Mouse (Mus musculus) liver, adult (tissue): ENCODE measurements around the gene Synj1.

Experiments used
- GATA4 ChIP-seq: IDR thresholded peaks from 2 replicates; pipeline ENCODE4 v1.6.1; 2014; ENCODE audit warnings: mild to moderate bottlenecking, low read length; ENCODE audit not compliant: insufficient replicate concordance

The Synj1 gene

DNA sequence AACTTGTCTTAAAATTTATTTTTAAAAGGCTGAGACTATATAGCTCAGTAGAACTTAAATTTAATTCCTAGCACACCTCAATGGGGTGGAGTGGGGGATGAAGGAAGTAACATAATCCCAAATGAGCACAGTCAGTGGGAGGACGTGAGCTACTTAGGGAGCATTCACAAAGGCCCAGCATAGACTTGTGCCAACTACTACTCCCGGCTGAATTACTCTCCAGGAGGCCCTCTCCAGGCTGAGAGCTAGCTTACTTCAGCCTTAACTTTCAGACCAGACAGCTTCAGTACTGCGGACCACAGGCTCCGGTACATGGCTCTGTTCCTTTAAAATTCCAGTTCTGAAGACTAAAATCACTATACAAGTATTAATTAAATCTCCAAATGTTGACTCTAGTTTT lies 15.2 kb upstream of the Synj1 start:
- TF ChIP-seq GATA4 = no peak

DNA sequence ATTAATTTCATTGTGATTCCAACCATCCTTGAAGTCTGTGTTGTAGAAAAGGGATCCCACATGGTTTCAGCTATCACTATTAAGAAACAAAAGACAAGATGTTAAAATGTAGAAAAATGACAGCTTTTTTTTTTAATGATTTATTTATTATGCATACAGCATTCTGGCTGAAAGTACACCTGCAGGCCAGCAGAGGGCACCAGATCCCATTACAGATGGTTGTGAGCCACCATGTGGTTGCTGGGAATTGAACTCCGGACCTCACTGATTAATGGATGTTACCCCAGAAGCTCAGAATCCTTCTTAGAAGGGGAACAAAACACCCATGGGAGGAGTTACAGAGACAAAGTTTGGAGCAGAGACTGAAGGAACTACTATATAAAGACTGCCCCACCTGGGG lies 12.3 kb upstream of the Synj1 start:
- no peak for TF ChIP-seq GATA4

DNA sequence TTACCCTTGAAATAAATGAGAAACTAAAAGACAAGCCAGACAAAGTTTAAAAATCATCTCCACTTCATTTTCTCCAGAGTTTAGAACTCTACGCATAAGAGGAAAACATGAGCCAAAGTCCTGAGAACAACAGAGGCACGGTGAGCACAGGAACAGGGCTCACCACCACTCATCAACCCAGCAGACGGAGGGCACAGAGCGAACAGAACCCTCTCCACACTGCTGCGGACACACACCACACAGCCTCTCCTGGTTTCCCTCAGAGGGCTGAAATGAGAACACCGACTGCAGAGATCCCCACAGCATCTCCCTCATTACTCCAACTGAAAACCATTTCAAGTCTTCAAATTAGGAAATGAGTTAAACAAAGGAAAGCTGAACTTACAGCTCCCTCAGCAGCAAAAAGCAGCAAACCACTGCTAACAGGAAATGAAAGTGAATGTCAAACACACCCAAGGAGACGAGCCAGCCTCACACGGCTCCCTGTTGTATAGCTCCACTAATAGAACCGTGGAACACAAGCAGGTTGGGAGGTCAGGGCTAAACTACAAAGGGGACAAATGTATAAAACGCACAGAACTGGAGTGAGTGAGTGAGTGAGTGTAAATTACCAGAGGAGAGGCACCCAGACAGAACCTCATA lies 9.9 kb upstream of the Synj1 start:
- TF ChIP-seq GATA4 = no peak

DNA sequence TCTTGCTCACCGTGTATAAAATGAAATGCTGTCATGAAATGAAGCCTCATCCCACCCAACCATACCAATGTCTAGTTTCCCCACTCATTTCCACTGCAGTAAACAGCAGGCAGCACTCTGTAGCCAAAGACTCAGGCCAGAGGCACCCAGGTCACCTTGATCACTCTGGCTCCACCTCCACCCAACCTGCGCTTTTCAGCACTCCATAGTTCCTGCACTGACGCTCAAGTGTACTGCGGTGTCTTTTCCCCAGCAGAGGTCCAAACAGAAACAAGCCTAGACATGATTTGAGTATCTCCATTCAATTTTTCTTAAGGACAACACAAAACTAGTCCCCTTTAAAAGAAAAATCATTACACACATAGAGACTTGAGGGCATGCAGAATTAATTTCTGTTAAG lies 8.4 kb upstream of the Synj1 start:
- TF ChIP-seq GATA4 = no peak

DNA sequence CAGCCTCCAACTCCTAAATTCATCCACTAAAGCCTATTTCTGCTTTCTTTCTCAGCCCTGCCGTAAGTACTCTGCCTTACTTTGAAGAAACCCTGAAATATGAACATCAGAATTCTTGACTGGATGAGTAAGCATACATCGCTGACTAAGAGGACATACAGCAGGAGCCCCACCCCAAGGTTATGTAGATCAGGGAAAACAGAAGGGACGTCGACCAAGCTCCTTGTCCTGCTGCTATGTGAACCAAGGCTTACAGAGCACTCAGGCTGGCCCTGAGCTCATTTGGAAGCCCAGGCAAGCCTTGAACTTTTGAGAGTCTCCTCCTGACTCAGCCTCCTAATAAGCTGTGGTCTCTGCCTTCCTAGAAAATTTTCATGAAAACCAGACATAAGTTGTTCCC lies 4.7 kb upstream of the Synj1 start:
- no peak for TF ChIP-seq GATA4

DNA sequence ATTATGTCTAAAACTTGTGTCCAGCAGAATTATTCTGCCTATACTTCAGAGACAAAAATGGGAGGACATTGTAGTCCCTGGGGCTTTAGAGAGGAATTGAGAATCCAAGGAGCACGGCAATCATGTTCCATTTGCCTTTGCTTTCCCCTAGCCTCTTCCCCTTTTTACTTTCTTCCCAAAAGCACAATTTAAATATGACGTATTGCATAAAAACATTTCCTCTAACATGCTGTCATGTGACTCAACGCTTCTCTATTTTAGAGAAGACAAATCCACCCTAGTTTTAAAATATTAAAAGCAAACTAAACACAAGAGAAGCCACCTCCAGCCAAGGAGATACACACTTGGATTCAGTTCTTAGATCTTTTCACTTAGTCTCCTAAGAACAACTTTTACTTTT lies 739 bp upstream of the Synj1 start:
- TF ChIP-seq GATA4 = no peak

DNA sequence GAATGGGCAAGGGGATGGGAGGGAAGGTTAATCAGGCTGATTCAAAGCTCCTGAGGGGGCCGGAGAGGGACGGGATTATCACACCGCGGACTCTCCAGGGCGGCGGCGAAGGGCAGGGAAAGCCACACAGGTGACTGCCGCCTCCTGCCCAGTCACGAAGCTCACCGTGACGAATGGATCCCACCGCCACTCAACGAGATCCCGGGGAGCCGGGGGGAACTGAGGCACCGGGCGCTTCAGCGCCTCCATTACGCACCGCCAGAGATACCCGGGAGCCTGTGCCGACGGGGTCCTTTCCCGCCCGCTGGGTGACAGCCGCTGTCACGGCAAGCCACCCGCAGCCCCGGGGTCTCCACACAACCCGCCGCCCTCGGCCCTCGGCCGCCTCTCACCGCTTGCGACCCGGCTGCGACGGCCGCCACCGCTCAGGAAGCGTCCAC lies 507 bp downstream of the Synj1 start:
- TF ChIP-seq GATA4 = no peak

DNA sequence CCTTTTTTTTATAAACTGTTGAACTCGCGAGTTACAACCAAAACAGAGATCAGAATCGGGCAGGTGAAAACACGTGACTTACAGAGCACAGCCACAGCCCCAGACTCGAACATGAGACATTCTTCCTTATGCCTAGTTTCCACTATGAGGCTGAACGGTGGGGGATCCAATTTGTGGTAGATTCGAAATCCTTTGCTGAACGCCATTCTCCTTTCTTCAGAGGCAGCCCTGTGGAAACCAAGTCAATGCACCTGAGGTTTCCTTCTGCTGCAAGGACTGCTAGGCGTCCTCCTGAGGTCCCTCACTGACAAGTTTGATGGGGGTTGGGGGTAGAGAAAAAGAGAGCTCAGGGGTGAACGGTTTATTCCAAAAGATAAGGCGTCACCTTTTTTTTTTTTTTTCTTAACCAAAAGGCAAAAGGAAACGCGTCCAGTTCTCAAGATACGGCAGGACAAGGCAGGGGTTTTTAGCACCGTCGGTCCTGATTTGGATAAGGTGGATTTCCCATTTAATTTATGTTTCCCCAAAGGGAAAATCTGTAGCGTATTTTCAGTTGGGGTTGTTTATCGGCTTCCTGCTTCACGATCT lies 1.1 kb downstream of the Synj1 start:
- TF ChIP-seq GATA4 = no peak

DNA sequence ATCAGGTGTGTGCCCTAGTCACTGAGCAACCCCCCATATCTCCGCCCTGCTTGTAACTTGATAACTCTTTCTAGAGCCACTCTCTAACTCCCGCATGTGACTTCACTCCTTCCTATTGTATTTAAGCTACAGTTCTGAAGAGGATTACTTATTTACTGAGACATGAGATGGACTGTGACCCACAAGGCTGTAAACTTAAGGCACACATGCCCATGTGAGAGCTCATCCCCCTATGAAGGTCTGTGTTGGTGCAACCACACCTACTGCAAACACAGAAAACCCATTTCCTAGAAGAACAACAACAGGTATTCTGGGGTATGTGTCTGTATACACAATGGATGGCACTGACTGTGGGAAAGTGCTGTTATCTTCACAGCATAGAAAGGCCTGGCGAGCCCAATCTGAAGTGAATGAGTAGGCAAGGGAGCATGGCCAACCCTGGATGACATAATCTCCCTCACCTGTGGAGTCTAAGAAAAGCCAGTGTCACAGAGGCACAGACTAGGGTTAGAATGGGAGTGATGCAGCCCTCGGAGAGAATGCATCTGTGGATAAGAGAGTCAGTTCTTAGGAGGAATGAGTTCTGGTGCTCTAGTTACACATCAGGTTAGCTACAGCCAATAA lies 6.1 kb downstream of the Synj1 start:
- TF ChIP-seq GATA4 = no peak

DNA sequence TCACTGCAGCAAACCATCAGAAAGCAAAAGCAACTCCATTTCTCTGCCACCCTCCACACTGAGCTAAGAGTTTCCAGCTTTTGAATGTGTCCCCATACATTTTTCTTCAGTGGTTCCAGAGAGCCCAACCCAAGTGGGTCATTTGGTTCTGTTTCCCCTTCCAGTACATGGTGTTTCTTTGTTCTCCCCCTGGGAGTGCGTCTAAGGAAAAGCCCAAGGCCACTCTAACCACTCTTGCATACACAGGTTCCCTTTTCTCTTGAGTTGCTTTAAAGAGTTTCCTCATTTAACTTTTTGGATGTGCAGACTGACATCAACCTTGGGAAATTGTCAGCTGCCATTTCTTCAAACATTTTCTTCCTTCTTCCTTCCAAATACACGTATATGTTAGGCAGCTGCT lies 10.0 kb downstream of the Synj1 start:
- TF ChIP-seq GATA4 = no peak

DNA sequence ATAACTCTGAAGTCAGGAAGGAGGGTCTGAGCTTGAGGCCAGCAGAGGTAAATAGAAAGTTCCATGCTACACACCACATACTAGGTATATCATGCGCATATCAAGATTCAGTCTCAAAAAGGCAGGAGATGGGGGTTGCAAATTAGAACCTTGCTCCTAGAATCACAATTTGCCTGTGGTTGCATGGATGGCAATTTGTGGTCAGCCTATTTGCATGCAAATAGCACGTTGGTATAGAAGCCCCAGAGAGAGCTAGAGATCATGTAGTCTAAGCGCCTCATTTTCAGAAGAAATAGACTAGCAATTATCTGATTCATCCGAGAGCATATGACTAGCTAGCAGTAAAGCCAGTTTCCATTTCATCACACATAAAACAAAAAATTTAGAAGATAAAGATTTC lies 11.3 kb downstream of the Synj1 start:
- TF ChIP-seq GATA4 = no peak

DNA sequence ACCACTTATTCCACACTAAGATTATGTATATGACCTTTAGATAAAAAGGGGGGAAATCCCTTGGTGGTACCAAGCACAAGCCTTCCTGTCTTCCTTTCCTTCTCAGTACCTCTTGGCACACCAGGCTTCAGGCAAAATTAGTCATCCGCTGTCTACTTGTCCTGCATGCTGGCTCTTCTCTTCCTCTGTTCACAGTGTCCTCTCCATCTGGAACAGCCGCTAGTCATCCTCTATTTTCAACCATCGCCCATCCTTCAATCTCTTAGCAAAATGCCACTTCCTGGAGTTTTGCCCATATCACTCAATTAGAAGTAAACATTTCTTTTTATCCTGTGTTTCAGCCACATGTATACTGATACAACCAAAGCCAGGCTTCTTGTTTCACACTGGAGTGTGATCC lies 13.3 kb downstream of the Synj1 start:
- no peak for TF ChIP-seq GATA4

DNA sequence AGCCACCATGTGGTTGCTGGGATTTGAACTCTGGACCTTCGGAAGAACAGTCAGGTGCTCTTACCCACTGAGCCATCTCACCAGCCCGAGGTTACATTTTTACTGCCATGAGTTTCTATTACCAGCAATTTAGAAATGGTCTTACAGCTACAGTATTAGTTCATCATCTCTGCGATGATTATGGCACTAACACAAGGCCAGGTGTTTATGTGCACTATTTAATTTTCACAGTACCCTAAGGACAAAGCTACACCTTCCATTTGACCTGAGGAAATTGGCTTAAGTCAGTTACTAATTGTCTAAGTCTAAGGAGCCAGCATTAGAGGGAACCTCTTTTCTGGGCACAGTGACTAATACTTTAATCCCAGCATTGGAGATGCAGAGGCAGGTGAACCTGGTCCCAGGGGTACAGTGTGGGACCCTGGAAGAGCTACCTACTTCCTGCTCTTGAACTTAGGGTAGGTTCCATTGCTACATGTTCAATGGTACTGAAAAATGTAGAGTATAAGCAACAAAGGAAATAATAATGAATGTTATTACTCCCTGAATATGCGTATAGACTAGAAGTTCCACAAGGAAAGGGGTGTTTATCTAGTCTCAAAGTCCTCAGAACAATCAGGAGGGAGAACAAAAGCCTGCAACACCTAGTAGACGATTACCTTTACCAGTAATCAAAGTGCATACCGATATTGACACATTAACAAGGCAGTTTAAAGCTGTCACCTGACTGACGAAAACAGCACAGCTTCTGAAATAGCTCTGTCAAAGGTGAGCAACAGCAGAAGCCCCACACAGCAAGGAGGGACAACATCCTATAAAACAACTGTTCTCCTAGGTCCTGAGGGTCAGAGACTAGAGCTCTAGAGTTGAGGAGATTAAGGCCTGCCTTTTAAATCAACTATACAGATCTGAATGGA lies 14.5 kb downstream of the Synj1 start:
- TF ChIP-seq GATA4 = no peak

DNA sequence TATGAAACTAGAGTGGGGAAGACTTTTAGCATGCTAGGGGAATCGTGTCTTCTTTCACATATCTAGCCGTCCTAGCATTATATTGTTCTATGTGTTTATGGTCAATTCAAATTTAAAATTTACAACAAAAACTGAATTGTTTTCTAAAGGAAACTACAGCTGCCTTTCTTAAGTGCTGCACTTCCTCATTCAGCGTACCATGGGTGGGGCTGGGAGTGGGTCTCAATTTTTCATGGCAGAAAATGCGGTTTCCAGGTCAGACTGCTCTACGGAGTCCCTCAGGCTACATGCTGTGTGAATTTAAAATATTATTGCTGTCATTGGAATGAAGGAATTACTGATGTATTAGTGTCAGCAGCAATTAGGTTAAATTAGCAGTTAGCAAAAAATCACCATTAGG lies 15.6 kb downstream of the Synj1 start:
- TF ChIP-seq GATA4 = no peak

DNA sequence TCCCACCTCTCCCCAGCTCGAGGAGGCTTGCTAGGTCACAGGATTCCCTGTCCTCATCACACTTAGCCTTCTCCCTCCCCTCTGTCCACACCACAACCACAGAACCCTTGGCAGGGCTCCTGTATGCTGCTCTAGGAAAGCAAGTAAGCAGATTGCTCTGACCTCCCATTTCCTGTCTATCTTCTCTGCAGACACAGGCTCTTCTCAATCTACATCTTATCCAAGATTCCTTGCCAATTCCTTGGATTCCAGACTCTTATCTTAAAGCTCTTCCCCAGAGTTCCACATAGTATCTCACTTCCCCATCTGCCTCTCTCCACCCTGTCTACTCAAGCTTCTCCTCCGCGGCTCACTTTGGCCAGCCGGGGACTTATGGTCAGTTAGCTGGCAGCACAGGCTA lies 16.1 kb downstream of the Synj1 start:
- peak; percentile 77; the same call in 1 of the 2 replicates for TF ChIP-seq GATA4

DNA sequence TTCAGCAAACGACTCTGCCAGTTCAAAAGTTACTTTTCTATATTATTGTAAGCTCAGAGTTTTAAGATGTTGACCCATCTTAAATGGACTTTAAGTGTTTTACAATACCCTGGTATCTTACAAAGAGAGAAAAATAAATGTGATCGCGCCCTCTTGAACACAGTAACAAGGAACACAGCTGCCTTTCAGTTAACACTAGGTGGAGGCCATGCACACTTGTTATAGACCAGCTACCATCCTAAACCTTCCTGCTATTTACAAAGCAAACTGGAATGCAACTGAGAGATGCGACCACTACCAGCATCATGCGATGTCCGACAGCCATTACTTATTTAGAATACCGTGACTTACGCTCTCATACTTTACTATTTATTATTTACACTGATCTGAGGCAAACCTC lies 21.9 kb downstream of the Synj1 start:
- TF ChIP-seq GATA4 = no peak
